Mouse (Mus musculus): ENCODE measurements at regions not wholly inside any gene's neighbourhood (a gene's known extent, or its start where the extent isn't known, plus 50 kb on each side); places are given as distances from the start of the nearest gene placed in this dataset.

GRCm38 (mm10) chr13:31068343-31068742 is 94.3 kb downstream of the Gm5447 start:
- H3K27me3 ChIP-seq (ENCODE audit: control insufficient read depth, insufficient read depth, low read length): no peaks in the 10 kb centered on the region
- no peak for DNase-seq
- intact Hi-C loops (cut with DNase I): no loop called here
- no peak overlapping the region for H3K9ac ChIP-seq (ENCODE audit: low read depth, low read length)
- TF ChIP-seq POLR2A (IDR thresholded peaks at IDR 0.05; ENCODE audit: insufficient read depth, low read depth, low read length): no peak
- no peak for TF ChIP-seq EP300 (IDR thresholded peaks at IDR 0.05; ENCODE audit: insufficient read depth, low read depth, low read length)
- H3K4me3 ChIP-seq: no peak overlapping the region
- H3K36me3 ChIP-seq (ENCODE audit: control insufficient read depth, insufficient read depth, low read length): no peaks in the 10 kb centered on the region
- WGBS: 66% methylated on average over 2 of the region's 2 CpGs
- no peaks in the 10 kb centered on the region for H3K79me2 ChIP-seq (replicated peaks; ENCODE audit: control insufficient read depth, insufficient read depth, low read length)
- H3K27ac ChIP-seq: no peak overlapping the region
- H3K4me1 ChIP-seq (ENCODE audit: control insufficient read depth, insufficient read depth, low read length): no peaks in the 10 kb centered on the region

DNA sequence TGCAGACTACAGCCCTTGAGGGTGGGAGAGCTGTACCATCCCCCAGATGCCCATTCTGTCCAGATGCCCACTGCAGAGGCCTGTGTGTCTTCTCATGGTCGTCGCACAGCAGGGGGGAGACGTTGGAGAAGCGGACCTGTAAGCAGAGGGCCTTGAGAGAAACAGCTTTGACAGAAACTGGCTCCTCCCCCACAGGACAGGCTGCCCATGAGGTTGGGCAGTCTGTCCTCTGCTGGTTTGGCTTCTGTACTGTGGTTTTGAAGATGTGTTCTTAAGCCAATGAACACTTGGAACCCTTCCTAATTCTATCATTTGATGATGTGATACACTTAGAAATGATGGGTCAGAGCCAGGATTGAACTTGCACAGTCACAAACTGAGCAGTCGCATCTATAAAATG is 102.5 kb downstream of the Gm5447 start:
- WGBS: 45% methylated on average over 5 of the region's 5 CpGs
- intact Hi-C loops (cut with DNase I): no loop called here
- H3K4me1 ChIP-seq (ENCODE audit: control insufficient read depth, insufficient read depth, low read length): no peaks in the 10 kb centered on the region
- H3K27ac ChIP-seq: no peak overlapping the region
- peaks cover 1% of the 10 kb centered on the region; the same call in 1 of the 2 replicates for H3K27me3 ChIP-seq (ENCODE audit: control insufficient read depth, insufficient read depth, low read length)
- no peaks in the 10 kb centered on the region for H3K79me2 ChIP-seq (replicated peaks; ENCODE audit: control insufficient read depth, insufficient read depth, low read length)
- no peak overlapping the region for H3K4me3 ChIP-seq
- no peak overlapping the region for H3K9ac ChIP-seq (ENCODE audit: low read depth, low read length)
- TF ChIP-seq POLR2A (IDR thresholded peaks at IDR 0.05; ENCODE audit: insufficient read depth, low read depth, low read length) (no peak), CTCF (IDR thresholded peaks at IDR 0.05) (no peak)
- no peaks in the 10 kb centered on the region for H3K36me3 ChIP-seq (ENCODE audit: control insufficient read depth, insufficient read depth, low read length)
- DNase-seq: no peak

GRCm38 (mm10) chr13:31078751-31079150 is 104.7 kb downstream of the Gm5447 start:
- Histone ChIP-seq H3K27me3 (ENCODE audit: control insufficient read depth, insufficient read depth, low read length) (peaks cover 3% of the 10 kb centered on the region; the same call in 1 of the 2 replicates), H3K36me3 (ENCODE audit: control insufficient read depth, insufficient read depth, low read length) (no peaks in the 10 kb centered on the region), H3K27ac (no peak overlapping the region), H3K4me1 (ENCODE audit: control insufficient read depth, insufficient read depth, low read length) (no peaks in the 10 kb centered on the region), H3K4me3 (no peak overlapping the region), H3K9ac (ENCODE audit: low read depth, low read length) (no peak overlapping the region), H3K79me2 (replicated peaks; ENCODE audit: control insufficient read depth, insufficient read depth, low read length) (no peaks in the 10 kb centered on the region)
- TF ChIP-seq CTCF (IDR thresholded peaks at IDR 0.05): no peak
- 65% methylated on average over 3 of the region's 3 CpGs for WGBS
- DNase-seq: no peak
- intact Hi-C loops (cut with DNase I): no loop called here

DNA sequence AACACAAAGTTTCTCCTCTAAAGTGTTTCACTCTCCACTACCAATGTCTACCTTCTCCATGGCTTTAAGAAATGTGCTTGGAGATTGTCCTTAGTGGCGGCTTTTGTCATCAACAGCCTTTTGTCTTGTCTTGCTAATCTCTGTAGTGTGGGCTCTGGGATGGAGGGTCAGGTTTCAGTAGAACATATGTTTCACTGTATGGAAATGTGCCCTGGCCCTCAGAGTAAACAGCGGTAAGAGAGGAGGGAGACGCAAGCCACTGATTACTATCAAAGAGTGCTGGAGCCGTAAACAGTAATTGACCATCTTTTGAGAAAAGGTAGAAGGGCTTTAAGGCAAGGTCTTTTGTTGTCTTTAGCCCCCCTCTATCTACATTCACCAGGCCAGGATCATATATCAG is 106.2 kb downstream of the Gm5447 start:
- DNase-seq: no peak
- TF ChIP-seq CTCF (IDR thresholded peaks at IDR 0.05) (no peak), POLR2A (IDR thresholded peaks at IDR 0.05; ENCODE audit: insufficient read depth, low read depth, low read length) (no peak), EP300 (IDR thresholded peaks at IDR 0.05; ENCODE audit: insufficient read depth, low read depth, low read length) (no peak)
- H3K79me2 ChIP-seq (replicated peaks; ENCODE audit: control insufficient read depth, insufficient read depth, low read length): no peaks in the 10 kb centered on the region
- no peaks in the 10 kb centered on the region for H3K4me1 ChIP-seq (ENCODE audit: control insufficient read depth, insufficient read depth, low read length)
- no peak overlapping the region for H3K9ac ChIP-seq (ENCODE audit: low read depth, low read length)
- no peak overlapping the region for H3K4me3 ChIP-seq
- no peaks in the 10 kb centered on the region for H3K36me3 ChIP-seq (ENCODE audit: control insufficient read depth, insufficient read depth, low read length)
- H3K27ac ChIP-seq: no peak overlapping the region
- H3K27me3 ChIP-seq (ENCODE audit: control insufficient read depth, insufficient read depth, low read length): peaks cover 3% of the 10 kb centered on the region; the same call in 1 of the 2 replicates
- WGBS: 46% methylated on average over 4 of the region's 4 CpGs
- intact Hi-C loops (cut with DNase I): loop anchor here (5.0 kb wide), 1 partner anchor 552 kb away; no protein-coding TSS in a partner anchor

GRCm38 (mm10) chr13:31082448-31083140 is 108.6 kb downstream of the Gm5447 start:
- no peaks in the 10 kb centered on the region for H3K79me2 ChIP-seq (replicated peaks; ENCODE audit: control insufficient read depth, insufficient read depth, low read length)
- WGBS: 30% methylated on average over 13 of the region's 13 CpGs
- intact Hi-C loops (cut with DNase I): loop anchor here (1.0 to 5.0 kb wide), 4 partner anchors 192 to 576 kb away; no protein-coding TSS in a partner anchor
- H3K9ac ChIP-seq (ENCODE audit: low read depth, low read length): no peak overlapping the region
- DNase-seq: peak; percentile 32 to 37
- TF ChIP-seq CTCF (IDR thresholded peaks at IDR 0.05) (peak; percentile 93), POLR2A (IDR thresholded peaks at IDR 0.05; ENCODE audit: insufficient read depth, low read depth, low read length) (no peak), EP300 (IDR thresholded peaks at IDR 0.05; ENCODE audit: insufficient read depth, low read depth, low read length) (no peak)
- H3K27ac ChIP-seq: no peak overlapping the region
- peaks cover 3% of the 10 kb centered on the region; the same call in 1 of the 2 replicates for H3K27me3 ChIP-seq (ENCODE audit: control insufficient read depth, insufficient read depth, low read length)
- H3K4me1 ChIP-seq (ENCODE audit: control insufficient read depth, insufficient read depth, low read length): no peaks in the 10 kb centered on the region
- no peak overlapping the region for H3K4me3 ChIP-seq
- no peaks in the 10 kb centered on the region for H3K36me3 ChIP-seq (ENCODE audit: control insufficient read depth, insufficient read depth, low read length)

DNA sequence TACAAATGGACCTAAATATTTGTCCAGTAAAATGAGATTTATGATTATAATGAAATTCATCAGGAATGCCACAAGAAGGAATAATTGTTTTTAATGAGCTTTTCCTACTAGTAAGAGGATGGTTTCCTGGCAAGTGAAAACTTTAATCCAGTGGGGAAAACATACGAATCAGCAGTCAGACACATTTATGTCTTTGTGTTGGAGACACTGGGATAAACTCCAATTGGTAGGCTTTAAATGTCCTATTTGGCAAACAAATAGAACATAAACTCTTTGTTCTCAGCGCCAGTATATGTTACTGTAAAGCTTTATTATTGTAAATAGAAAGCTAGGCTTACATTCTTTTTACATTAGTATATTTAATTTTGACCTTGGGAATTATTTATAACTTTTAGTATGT is 127.0 kb downstream of the Gm5447 start:
- H3K36me3 ChIP-seq (ENCODE audit: control insufficient read depth, insufficient read depth, low read length): no peaks in the 10 kb centered on the region
- H3K79me2 ChIP-seq (replicated peaks; ENCODE audit: control insufficient read depth, insufficient read depth, low read length): no peaks in the 10 kb centered on the region
- no peak overlapping the region for H3K27ac ChIP-seq
- no peaks in the 10 kb centered on the region for H3K27me3 ChIP-seq (ENCODE audit: control insufficient read depth, insufficient read depth, low read length)
- intact Hi-C loops (cut with DNase I): no loop called here
- H3K4me1 ChIP-seq (ENCODE audit: control insufficient read depth, insufficient read depth, low read length): no peaks in the 10 kb centered on the region
- no peak overlapping the region for H3K9ac ChIP-seq (ENCODE audit: low read depth, low read length)
- no peak overlapping the region for H3K4me3 ChIP-seq
- WGBS: 59% methylated on average over 2 of the region's 2 CpGs
- TF ChIP-seq EP300 (IDR thresholded peaks at IDR 0.05; ENCODE audit: insufficient read depth, low read depth, low read length) (no peak), POLR2A (IDR thresholded peaks at IDR 0.05; ENCODE audit: insufficient read depth, low read depth, low read length) (no peak), CTCF (IDR thresholded peaks at IDR 0.05) (no peak)
- no peak for DNase-seq

Measured in heart, adult 2 months (tissue).